Mouse (Mus musculus) kidney, embryonic 14.5 days (tissue): ENCODE results near the gene Sbsn. TPM values are rescaled to one million over a fixed set of nuclear protein-coding genes. Genes with fewer than 3 reads are reported as not detected.
A peak's percentile ranks its signal among the peaks of the same experiment; 100 is the strongest.

Experiments
- ATAC-seq: fragments of 200-750 bp; cut with Nextera tagmentation; 2 replicates; pipeline ENCODE4 v1.8.0; 2017; ENCODE audit warnings: moderate number of reproducible peaks, mild to moderate bottlenecking, moderate TSS enrichment, moderate library complexity; ENCODE audit not compliant: low FRiP score, low TSS enrichment
- H3K27ac ChIP-seq: fragments of 300-500 bp; sonication (generic); 2 replicates; pipeline ENCODE4 v1.5.1; 2014; ENCODE audit warnings: low read depth, mild to moderate bottlenecking, low read length, moderate library complexity, mixed read lengths
- H3K27me3 ChIP-seq: fragments of 300-500 bp; sonication (generic); 2 replicates; pipeline ENCODE4 v1.6.1; 2014; ENCODE audit warnings: mild to moderate bottlenecking, low read length; ENCODE audit not compliant: control insufficient read depth, insufficient read depth
- H3K36me3 ChIP-seq: fragments of 300-500 bp; sonication (generic); 2 replicates; pipeline ENCODE4 v1.6.1; 2014; ENCODE audit warnings: low read length, mixed read lengths; ENCODE audit not compliant: control insufficient read depth, insufficient read depth
- H3K4me1 ChIP-seq: fragments of 300-500 bp; sonication (generic); 2 replicates; pipeline ENCODE4 v1.6.1; 2014; ENCODE audit warnings: low read length, mixed read lengths; ENCODE audit not compliant: control insufficient read depth, insufficient read depth
- H3K4me2 ChIP-seq: fragments of 300-500 bp; sonication (generic); replicated peaks from 2 replicates; pipeline ENCODE4 v1.6.1; 2014; ENCODE audit warnings: low read depth, mild to moderate bottlenecking, low read length
- H3K4me3 ChIP-seq: fragments of 300-500 bp; sonication (generic); 2 replicates; pipeline ENCODE4 v1.5.1; 2014; ENCODE audit warnings: mild to moderate bottlenecking, low read length
- H3K9ac ChIP-seq: fragments of 300-500 bp; sonication (generic); 2 replicates; pipeline ENCODE4 v1.6.1; 2014; ENCODE audit warnings: low read depth, mild to moderate bottlenecking, low read length, moderate library complexity
- H3K9me3 ChIP-seq: fragments of 300-500 bp; sonication (generic); 2 replicates; pipeline ENCODE4 v1.6.1; 2016; ENCODE audit warnings: low read length; ENCODE audit not compliant: control insufficient read depth
- WGBS: fragments of 180-500 bp; shearing (Covaris S2); extraction: QIAGEN DNeasy Blood & Tissue Kit; methylation state at CpG from one replicate; pipeline ENCODE4 v1.1.7; 2014; 5-methylcytosine and 5-hydroxymethylcytosine counted together
- polyA plus RNA-seq: library from polyadenylated mRNA; unstranded; fragments of >200 nt; fragmentation: Nextera tagmentation; extraction: Ambion mirVana; gene quantifications from 2 replicates; pipeline ENCODE4 v1.2.1, GENCODE M21; 2014

Sbsn gene
- polyA plus RNA-seq = 1.1 and 1.6 TPM in 2 replicates

DNA sequence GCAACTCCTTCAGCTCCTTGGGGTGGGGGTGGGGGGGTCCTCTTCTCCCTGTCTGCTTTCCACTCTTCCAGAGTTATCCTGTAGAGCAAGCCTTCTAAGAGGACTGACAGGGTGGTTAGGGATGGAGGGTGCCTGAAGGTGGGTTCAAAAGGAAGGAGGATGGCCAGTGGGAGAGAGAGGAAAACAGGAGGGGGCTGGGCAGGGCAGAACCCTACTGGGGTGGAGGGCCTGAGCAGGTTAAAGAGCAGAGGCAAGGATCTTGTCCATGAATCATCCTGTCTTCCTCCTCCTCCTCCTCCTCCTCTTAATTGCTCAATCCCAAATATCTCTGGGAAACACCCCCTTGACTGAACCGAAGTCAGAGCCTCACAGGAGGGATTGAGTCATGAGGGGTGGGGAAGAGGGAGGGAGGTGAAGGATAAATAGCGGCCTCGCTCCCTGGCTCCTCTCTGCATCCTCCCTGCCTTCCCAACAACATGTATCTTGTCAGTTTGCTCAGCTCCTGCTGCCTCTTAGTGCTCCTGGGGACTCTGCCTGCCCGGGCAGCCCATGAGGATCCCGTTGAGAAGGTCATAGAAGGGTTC, at the start of gene Sbsn:
Gene Sbsn (plus strand): TSS at position 386 of the 584 bp plus-strand sequence.
- H3K4me3 ChIP-seq = no peak within 1 kb of the TSS
- peaks cover 7% of the 10 kb centered on the region; the same call in 1 of the 2 replicates for H3K9me3 ChIP-seq
- no peak within 1 kb of the TSS for H3K9ac ChIP-seq
- H3K4me1 ChIP-seq = peaks cover 5% of the 10 kb centered on the region; the same call in 1 of the 2 replicates
- ATAC-seq = peak; percentile 59; the same call in 1 of the 2 replicates
- no peaks in the 10 kb centered on the region for H3K27me3 ChIP-seq
- H3K27ac ChIP-seq = no peak within 1 kb of the TSS
- WGBS = 16% methylated on average over 5 of the region's 5 CpGs
- no peaks in the 10 kb centered on the region for H3K36me3 ChIP-seq
- no peak within 1 kb of the TSS for H3K4me2 ChIP-seq

DNA sequence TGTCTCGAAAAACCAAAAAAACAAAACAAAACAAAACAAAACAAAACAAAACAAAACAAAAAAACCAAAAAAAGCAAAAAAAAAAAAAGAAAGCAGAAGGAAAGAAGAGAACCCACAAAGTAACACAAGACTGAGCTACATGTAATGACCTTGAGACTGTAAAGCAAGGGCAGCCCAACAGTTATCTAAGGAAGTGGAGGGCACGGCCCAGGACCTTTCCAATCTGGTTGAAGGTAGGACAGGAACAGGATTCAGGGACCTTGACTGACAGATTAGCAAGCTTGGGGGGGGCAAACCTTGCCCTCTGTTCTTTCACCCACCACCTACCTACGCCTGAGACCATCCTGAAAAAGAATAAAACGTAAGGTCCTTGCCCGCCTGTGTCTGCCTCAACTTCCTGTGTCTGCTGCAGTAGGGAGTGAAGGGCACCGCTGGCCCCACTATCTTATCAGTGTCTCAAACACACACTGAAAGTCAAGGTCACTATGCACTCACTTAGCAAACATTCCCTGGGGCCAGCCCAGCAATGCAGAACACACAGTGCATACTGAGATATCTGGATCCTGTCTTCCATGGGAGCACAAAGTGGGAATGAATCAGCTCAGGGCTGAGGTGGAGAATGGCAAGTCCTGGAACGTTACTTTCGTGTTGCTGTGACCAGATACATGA, 44.9 kb upstream of the Sbsn start:
- H3K4me1 ChIP-seq = no peaks in the 10 kb centered on the region
- H3K36me3 ChIP-seq = no peaks in the 10 kb centered on the region
- no peak overlapping the region for H3K9ac ChIP-seq
- H3K4me3 ChIP-seq = no peak overlapping the region
- no peak overlapping the region for H3K4me2 ChIP-seq
- no peaks in the 10 kb centered on the region for H3K9me3 ChIP-seq
- ATAC-seq = no peak
- H3K27me3 ChIP-seq = no peaks in the 10 kb centered on the region
- WGBS = 78% methylated on average over 8 of the region's 8 CpGs
- no peak overlapping the region for H3K27ac ChIP-seq

DNA sequence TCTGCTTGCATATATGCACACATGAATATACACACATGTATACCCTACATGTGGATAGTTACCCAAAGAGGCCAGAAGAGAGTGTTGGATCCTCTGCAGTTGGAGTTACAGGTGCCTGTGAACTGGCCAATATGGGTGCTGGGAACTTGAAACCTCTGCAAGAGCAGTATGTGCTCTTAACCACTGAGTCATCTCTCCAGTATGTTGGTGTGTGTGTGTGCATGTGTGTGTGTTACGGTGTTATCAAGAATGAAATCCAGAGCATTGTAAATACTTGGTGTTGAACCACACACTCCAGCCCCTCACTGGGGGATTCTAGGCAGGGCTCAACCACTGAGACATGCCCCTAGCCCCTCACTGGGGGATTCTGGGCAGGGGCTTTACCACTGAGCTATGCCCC, 43.8 kb upstream of the Sbsn start:
- no peaks in the 10 kb centered on the region for H3K9me3 ChIP-seq
- no peak overlapping the region for H3K4me2 ChIP-seq
- no peak for ATAC-seq
- H3K9ac ChIP-seq = no peak overlapping the region
- no peaks in the 10 kb centered on the region for H3K36me3 ChIP-seq
- WGBS = 89% methylated on average over 1 of the region's 1 CpGs
- no peak overlapping the region for H3K27ac ChIP-seq
- no peaks in the 10 kb centered on the region for H3K27me3 ChIP-seq
- no peaks in the 10 kb centered on the region for H3K4me1 ChIP-seq
- H3K4me3 ChIP-seq = no peak overlapping the region

DNA sequence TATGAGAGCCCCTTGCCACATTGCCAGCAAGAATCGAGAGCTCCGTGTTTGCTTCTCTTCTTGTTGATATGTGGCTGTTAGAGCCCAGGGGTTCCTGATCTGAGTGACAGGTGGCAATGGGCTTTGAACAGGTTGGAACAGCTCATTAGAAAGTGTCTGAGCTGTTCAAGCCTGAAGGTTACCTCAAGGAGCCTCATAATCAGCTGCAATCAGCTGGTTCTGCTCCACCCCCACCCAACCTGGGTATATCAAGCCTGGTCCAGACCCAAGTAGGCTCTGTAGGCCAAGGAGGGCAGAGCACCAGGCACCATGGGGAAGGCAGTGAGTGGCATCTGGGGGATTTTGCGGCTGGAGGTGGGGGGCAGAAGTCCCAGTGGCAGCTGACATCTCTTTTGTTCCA, 39.3 kb upstream of the Sbsn start, which contains the start of gene Atp4a:
Gene Atp4a (plus strand): TSS at position 268 of the 400 bp plus-strand sequence.
- Histone ChIP-seq H3K27ac (no peak within 1 kb of the TSS), H3K36me3 (no peaks in the 10 kb centered on the region), H3K27me3 (peaks cover 15% of the 10 kb centered on the region; the same call in 1 of the 2 replicates), H3K9me3 (no peaks in the 10 kb centered on the region), H3K4me3 (no peak within 1 kb of the TSS), H3K4me2 (no peak within 1 kb of the TSS), H3K4me1 (no peaks in the 10 kb centered on the region), H3K9ac (no peak within 1 kb of the TSS)
- no peak for ATAC-seq
- WGBS = 75% methylated on average over 3 of the region's 3 CpGs

DNA sequence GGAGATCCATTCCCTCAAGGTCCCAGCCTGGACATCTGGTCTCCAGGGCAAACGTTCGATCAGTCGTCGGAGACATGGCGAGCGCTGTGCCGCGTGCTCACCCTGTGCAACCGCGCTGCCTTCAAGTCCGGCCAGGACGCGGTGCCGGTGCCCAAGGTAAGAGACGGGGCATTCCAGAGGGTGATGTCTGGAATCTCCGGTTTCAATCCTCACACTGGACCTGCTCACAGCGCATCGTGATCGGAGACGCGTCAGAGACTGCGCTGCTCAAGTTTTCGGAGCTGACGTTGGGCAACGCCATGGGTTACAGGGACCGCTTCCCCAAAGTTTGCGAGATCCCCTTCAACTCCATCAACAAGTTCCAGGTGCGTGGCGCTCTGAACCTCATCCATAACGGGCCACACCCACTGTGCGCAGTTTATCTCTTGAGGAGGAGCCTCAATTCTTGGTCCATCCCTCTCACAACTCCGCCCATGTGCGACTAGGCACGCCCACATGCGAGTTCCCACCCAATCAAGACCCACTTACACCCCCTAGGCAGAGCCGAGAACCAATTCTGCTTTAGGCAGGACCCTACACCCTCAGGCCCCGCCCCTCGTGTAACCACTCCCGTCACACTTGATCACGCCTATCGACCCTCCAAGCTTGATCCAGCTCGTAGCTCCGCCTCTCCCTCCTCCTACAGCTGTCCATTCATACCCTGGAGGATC, 34.1 kb upstream of the Sbsn start:
- Histone ChIP-seq H3K9ac (peak overlapping the region; percentile 24; the same call in 1 of the 2 replicates), H3K27ac (no peak overlapping the region), H3K36me3 (no peaks in the 10 kb centered on the region), H3K4me1 (0 out of 2 replicates have a peak, but pooled peaks cover 7% of the 10 kb centered on the region), H3K27me3 (peaks cover 20% of the 10 kb centered on the region; the same call in 1 of the 2 replicates), H3K4me3 (peak overlapping the region; percentile 27), H3K4me2 (peak overlapping the region; percentile 58), H3K9me3 (no peaks in the 10 kb centered on the region)
- peak; percentile 96 for ATAC-seq
- 2% methylated on average over 42 of the region's 43 CpGs for WGBS

DNA sequence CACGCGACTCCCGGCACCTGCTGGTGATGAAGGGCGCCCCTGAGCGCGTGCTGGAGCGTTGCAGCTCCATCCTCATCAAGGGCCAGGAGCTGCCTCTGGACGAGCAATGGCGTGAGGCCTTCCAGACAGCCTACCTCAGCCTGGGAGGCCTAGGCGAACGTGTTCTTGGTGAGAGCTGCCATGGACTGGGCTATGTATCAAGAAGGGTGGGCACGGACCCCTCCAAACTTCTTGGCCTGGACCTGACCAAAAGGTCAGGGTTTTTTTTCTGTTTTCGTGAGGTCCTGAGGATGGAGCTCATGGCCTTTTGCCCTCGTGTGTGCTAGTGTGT, 33.6 kb upstream of the Sbsn start:
- Histone ChIP-seq H3K4me3 (peak overlapping the region; percentile 27), H3K9me3 (no peaks in the 10 kb centered on the region), H3K27me3 (peaks cover 20% of the 10 kb centered on the region; the same call in 1 of the 2 replicates), H3K36me3 (no peaks in the 10 kb centered on the region), H3K9ac (no peak overlapping the region), H3K4me2 (peak overlapping the region; percentile 58), H3K4me1 (0 out of 2 replicates have a peak, but pooled peaks cover 7% of the 10 kb centered on the region), H3K27ac (no peak overlapping the region)
- no peak for ATAC-seq
- WGBS = 12% methylated on average over 14 of the region's 14 CpGs

DNA sequence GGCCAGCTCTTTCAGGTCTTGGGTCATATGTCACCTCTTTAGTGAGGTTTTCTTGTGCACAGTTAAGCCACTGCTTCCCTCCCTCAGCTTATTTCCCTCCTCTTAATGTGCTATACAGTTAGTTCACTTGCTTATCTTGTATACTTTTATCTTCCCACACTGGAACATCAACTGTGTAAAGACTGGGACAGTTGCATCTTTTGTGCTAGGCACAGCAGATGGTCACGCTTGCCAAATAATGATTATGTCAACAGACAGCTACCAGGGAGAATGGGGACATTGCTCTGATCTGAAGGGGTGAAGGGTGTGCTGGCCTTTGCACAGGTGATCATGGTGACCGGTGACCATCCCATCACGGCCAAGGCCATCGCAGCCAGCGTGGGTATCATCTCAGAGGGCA, 31.6 kb upstream of the Sbsn start:
- H3K9me3 ChIP-seq = no peaks in the 10 kb centered on the region
- 94% methylated on average over 5 of the region's 5 CpGs for WGBS
- H3K27me3 ChIP-seq = peaks cover 20% of the 10 kb centered on the region; the same call in 1 of the 2 replicates
- H3K36me3 ChIP-seq = no peaks in the 10 kb centered on the region
- no peak overlapping the region for H3K4me3 ChIP-seq
- ATAC-seq = no peak
- H3K9ac ChIP-seq = no peak overlapping the region
- no peak overlapping the region for H3K4me2 ChIP-seq
- 0 out of 2 replicates have a peak, but pooled peaks cover 7% of the 10 kb centered on the region for H3K4me1 ChIP-seq
- no peak overlapping the region for H3K27ac ChIP-seq

DNA sequence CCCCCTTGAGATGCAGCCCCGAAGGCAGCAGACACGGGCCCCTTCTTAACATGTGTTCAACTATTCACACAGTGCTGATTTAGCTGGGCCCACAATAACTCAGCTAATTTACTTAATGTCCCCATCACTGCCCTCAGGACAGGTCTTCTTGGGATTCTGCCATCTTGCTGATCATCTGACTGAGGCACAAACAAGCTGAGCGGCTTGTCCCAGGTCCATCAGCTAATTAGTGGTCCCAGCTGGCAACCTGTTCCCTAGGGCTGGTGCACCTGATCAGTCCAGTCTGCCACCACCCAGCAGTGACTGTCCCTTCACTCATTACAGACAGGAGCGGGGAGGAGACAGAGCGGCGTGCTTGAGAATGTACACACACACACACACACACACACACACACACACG, 30.0 kb upstream of the Sbsn start:
- Histone ChIP-seq H3K9me3 (no peaks in the 10 kb centered on the region), H3K27ac (no peak overlapping the region), H3K36me3 (no peaks in the 10 kb centered on the region), H3K4me2 (no peak overlapping the region), H3K9ac (no peak overlapping the region), H3K4me1 (0 out of 2 replicates have a peak, but pooled peaks cover 7% of the 10 kb centered on the region), H3K27me3 (peaks cover 11% of the 10 kb centered on the region; the same call in 1 of the 2 replicates), H3K4me3 (no peak overlapping the region)
- WGBS = 88% methylated on average over 7 of the region's 7 CpGs
- no peak for ATAC-seq
